Mouse (Mus musculus) liver, adult (tissue): Measurements from ENCODE around the gene Olfr378.

Experiments
- GATA4 ChIP-seq: IDR thresholded peaks from 2 replicates; pipeline ENCODE4 v1.6.1; 2014; ENCODE audit warnings: mild to moderate bottlenecking, low read length; ENCODE audit not compliant: insufficient replicate concordance

Gene Olfr378

DNA sequence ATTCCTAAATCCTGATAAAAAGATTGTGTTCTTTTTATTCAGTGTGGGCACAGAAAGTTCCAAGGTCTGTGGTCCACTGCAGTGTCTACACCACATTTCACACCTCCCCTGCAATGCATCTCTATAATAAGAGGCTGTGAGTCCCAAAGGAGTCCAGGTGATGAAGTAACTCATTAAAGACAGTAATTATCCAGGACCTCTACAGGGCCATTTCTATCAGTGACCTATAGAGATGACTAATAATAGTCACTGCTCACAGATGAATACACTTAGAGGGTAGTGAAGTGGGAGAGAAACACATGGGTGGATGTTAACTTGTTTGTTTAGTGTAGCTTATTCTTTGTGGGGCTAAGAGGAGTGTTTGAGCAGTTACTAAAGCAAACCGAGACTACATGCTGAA lies at the start of gene Olfr378:
TSS of gene Olfr378 (minus strand) at position 101 of the 400 bp plus-strand sequence.
- TF ChIP-seq GATA4, result no peak

DNA sequence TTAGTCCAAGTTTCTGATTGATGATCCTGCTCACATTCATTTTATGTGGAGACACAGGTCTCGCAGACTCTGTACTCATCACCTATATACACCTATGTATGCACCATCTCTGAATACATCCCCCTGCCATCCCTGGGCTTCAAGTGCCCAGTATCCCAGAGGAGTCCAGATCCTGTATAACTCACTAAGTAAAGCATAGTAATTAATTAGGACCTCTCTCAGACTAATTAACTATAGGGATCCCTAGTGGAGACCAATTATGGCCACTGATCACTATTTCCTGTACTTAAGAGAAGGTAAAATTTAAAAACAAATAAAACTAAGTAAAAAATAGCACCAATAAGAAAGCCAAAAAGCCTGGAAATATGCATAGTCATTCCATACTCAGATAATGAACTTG lies 29.1 kb upstream of the Olfr378 start, which contains the start of gene Olfr380:
TSS of gene Olfr380 (minus strand) at position 101 of the 400 bp plus-strand sequence.
- no peak for TF ChIP-seq GATA4

DNA sequence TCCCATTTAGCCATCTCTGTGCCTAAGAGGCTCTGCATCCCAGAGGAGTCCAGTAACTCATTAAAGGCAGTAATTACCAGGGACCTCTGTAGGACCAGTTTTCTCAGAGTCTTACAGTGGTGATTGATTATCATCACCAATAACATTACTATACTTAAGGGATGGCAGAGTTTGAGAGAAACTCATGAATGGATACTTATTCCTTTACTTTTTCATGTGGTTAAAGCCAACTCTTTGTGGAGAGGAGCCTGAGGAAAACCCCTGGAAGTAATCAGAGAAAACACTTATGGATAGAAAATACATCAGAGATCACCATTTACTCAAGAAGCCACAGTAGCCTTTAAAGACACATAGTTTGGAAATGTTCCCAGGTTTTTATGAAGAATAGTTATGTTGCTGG lies 28.8 kb downstream of the Olfr378 start, which contains the start of gene Olfr1:
TSS of gene Olfr1 (minus strand) at position 101 of the 400 bp plus-strand sequence.
- TF ChIP-seq GATA4, result no peak

DNA sequence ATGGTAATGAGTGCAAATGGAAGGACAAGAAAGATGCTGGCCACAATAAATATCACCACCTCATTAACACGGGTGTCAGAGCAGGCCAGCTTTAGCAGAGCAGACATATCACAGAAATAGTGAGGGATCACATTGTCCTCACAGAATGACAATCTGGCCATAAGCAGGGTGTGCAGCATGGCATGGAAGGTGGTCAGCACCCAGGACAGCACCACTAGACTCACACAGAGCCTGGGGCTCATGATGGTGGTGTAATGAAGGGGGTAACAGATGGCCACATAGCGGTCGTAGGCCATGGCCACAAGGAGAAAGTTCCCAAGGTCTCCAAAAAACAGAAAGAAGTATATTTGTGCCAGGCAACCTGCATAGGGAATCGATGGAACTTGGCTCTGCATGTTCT lies 32.9 kb downstream of the Olfr378 start:
- TF ChIP-seq GATA4, result no peak
